Mouse (Mus musculus): ENCODE data around the gene Dnaaf2.

Gene Dnaaf2

DNA sequence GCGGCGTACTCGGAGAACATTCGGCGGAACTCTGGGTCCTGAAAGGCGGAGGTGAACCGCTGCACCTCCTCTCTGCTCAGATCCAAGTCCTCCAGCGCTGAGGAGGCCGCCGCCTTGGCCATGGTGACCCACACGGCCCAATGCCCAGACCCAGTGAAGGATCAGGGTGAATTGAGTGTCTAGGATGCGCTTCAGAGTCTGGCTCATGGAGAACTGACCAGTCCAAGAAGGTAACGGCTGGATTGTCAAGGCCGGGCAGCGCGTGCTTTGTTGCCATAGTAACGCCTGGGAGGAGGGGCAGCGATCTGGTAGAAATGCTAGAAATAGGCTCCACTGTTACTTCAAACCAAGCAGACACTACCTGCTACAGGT lies at the start of gene Dnaaf2:
TSS of gene Dnaaf2 (minus strand) at position 266 of the 372 bp plus-strand sequence.
- DNase-seq (ENCODE audit: low spot score), result peak; percentile 93

DNA sequence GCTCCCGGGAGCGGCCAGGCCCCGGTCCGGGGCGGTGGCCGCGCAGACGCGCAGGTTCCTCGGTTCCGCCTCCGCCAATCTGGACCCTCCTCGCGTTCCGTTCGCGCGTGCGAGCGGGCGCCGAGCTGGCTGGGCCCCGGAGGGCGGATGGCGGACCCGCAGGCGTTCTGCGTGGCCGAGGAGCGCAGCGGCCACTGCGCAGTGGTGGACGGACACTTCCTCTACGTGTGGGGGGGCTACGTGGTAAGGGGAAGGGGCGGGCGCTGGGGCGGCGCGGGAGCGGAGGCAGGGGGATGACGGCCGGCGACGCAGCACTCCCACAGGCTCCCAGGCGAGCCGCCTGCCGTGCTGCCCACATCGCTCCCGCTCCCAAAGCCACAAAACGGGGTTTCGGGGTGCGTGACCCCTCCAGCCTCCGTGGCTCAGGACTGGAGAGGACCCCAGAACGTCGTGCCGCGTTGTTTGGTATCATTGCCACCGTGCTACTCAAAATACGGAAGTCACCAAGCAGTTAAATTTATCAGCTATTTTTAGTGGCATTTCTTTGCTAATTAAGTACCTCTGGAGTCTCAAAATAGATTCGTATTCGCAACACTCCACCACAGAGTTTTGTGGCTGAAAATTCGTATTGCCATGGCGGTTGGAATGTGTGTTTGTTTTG lies 43.7 kb upstream of the Dnaaf2 start:
- DNase-seq (ENCODE audit: low spot score), result peak; percentile 84

DNA sequence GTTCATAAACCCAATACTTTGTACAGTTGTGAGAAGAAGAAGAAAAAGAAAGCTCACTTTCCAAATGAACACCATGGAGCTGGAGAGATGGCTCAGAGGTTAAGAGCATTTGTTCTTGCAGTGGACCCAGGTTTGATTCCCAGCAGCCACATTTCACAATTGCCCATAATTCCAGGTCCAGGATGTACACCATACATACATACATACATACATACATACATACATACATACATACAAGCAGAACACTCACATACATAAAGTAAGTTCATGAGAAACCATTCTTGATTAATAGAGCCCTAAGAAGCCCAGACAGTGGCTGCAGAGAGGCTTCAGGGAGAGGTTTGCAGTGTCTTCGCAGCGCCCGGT lies 43.2 kb upstream of the Dnaaf2 start:
- DNase-seq (ENCODE audit: low spot score), result no peak

DNA sequence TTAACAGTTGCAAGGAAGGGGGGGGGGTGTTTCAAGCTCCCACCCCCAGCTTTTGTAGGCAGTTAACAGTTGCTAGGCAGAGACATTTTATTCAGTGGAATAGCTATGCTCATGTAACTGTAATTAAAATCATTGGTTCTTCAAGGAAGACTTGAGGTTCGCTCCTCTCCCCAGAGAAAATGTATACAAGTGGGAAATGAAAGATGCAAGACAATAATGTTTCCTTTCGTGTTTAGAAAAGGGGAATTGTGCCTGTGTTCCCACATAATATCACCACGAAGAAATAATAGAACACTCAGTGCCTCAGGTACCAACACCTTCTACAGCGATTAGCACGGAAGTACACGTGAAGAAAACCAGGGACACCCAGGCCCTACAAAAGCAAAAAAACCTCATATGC lies 42.6 kb upstream of the Dnaaf2 start, which contains the start of gene Klhdc1:
TSS of gene Klhdc1 (plus strand) at position 301 of the 400 bp plus-strand sequence.
- no peak for DNase-seq (ENCODE audit: low spot score)

DNA sequence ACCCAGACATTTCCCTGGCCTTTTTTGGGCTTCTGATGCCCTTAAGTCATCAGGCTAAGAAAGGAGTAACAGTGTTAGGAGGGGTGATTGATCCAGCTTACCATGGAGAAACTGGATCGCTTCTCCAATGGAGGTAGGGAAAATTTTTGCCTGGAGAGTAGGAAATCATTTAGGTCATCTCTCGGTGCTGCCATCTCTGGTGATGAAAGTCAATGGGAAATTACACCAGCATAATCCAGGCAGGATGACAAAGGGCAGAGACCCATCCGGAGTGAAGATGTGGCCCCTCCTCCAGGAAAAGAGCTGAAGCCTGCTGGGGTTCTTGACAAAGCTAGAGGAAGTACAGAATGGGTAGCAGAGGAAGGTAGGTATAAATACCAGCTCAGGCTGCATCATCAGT lies 40.1 kb upstream of the Dnaaf2 start:
- no peak for DNase-seq (ENCODE audit: low spot score)

DNA sequence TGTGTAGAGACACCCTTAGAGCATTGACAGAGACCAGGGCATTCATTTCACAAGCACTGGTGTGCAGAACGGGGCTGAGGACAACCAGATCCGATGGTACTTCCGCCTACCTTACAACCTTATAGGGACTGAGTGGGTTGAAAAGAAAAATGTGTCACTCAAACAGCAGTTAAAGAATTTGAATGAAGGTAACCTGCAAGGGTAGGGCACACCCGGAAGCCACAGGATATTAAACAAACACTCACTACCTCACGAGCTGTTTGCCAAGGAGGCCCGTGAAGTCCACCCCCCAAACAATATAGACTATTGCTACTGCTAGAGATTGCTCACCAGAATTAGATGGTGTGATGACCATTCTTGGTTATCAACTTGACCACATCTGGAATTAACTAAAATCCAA lies 37.6 kb upstream of the Dnaaf2 start:
- no peak for DNase-seq (ENCODE audit: low spot score)

DNA sequence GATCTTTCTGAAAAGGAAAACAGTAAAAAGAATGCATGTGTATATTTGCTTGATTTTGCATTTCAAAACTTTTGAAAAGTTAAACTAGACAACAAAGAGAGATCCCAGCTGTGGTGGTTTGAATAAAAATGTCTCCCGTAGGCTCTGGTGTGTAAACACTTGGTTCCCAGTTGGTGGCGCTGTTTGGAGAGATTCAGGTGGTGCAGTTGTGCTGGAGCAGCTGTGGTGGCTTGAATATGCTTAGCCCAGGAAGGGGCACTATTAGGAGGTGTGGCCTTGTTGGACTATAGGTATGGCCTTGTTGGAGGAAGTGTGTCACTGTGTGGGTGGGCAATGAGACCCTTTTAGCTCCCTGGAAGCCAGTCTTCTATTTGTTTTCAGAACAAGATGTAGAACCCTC lies 31.0 kb upstream of the Dnaaf2 start:
- DNase-seq (ENCODE audit: low spot score), result peak; percentile 18

DNA sequence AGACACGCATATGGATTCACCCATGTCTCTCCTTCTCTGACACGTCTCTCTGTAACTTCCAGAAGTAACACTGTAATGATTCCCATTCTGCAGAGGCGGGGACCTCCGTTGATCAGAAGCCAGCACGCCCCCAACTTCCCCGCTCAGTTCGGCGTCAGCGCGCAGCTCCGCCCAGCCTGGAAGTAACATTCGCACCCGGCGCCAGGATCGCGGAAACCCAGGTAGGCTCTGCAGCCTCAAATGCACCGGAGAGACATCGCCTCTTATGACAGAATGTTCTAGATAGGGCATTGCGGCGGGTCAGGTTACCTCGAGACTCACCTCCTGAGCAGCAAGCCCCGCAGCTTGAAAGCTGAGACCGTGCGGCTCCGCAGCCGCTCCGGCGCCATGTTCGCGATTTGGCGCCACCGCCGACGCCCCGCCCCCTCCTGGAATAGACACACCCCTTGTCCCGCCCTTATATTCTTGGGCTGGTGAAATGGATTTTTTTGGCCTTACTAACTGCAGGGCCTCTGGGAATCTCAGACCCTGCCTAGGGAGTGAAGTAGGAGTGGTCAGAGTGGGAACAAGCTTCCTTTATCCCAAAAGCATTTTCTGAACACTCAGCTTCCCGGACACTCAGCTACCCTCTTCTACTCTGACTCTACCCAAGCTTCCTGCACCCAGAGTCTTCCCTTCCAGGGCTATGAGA lies 29.7 kb upstream of the Dnaaf2 start, which contains the start of gene Pole2:
TSS of gene Pole2 (minus strand) at position 420 of the 691 bp plus-strand sequence.
- DNase-seq (ENCODE audit: low spot score), result peak; percentile 90

DNA sequence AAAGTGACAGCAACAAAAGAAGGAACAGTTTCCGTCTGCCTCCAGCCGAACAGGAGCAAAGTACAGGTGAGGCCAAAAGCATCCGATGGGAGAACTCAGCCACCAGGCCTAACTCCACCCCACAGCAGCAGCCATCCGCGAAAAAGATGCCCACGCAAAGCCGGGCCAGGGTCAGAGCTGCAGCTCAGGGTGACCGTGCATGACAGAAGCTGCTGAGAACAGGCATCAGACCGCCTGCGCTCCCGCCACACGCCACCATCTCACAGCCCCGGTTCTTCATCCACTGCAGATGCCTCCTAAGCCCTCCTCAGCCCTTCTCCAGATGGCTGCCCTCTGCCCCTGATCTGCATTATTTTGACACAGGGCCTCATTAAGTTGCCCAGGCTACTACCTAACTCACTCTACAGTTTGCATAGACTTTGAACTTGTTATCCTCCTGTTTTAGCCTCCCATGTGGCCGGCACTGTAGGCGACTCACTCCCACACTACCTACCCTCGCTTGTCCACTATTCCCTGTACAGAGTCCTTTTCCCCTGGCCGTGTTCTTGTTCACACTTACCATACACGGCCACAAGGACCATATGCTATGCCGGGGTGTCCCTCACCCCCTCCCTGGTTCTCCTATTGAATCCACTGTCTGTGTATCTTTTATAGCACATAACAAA lies 22.5 kb upstream of the Dnaaf2 start:
- DNase-seq (ENCODE audit: low spot score), result no peak

DNA sequence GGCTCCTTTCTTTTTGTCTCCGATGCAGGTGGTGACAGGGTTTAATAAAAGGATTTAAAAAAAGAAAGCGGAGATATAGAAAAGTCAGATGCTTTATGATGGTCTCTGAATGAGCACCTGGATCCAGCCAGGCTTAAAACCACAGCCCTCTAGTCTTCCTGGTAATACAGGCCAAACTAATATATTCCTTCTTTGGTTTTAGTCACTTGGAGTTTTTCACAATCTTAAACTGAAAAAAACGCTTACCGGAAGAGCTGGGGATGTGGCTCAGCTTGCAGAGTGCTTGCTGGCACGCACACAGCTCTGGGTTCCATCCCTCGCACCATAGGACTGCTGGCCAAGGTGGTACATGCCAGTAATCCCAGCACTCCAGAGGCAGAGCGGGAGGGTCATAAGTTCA lies 18.4 kb upstream of the Dnaaf2 start:
- no peak for DNase-seq (ENCODE audit: low spot score)

DNA sequence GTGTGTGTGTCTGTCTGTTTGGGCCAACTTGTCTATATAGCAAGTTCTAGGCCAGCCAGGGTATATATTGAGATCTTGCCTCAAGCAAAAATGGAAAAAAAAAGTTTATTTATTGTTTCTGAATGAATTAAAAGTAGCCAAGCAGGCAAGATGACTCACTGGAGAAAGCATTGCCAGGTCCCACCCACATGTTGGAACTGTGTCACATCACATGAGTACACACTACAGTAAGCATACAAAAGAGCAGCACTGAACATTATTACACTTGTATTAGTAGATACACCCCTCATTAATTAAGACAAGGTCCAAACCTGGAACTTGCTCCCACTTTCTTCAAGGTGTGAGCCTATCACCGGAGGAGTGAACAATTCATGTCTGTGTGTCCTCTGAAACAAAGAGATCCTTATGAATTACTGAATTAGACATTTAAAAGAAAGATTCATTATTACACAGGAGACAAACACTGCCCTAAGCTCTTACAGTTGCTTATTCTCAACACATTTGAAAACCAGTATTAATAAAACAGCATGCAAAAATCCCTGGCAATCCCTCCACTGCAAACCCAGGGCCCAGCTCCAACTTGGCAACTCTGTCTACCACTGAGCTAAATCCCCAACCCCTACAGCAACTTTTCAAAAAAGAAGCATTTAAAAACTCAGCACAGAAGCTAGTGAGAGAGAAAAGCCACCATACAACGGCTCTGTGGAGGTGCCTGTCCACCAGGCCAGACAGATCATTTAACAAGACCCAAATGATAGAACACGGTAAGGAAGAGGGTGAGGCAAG lies 17.0 kb upstream of the Dnaaf2 start:
- DNase-seq (ENCODE audit: low spot score), result no peak

DNA sequence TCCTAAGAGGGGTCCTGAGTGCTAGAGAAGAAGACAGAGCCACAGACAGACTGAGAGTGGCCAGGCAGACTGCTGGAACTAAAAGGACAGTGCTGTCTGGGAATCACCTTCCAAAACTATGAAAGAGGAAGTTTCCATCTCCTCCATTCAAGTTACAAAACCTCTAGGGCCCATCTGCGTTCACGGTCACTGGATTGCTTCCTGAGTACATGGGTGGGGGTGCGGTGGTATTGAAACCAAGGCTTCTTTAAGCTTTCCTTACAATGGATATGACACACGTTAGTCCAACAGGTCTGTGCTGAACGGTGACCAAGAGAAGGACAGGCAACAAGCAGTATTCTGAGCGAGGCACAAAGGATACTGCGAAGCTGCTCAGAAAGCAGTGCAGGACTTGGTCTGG lies 16.2 kb upstream of the Dnaaf2 start:
- DNase-seq (ENCODE audit: low spot score), result no peak

DNA sequence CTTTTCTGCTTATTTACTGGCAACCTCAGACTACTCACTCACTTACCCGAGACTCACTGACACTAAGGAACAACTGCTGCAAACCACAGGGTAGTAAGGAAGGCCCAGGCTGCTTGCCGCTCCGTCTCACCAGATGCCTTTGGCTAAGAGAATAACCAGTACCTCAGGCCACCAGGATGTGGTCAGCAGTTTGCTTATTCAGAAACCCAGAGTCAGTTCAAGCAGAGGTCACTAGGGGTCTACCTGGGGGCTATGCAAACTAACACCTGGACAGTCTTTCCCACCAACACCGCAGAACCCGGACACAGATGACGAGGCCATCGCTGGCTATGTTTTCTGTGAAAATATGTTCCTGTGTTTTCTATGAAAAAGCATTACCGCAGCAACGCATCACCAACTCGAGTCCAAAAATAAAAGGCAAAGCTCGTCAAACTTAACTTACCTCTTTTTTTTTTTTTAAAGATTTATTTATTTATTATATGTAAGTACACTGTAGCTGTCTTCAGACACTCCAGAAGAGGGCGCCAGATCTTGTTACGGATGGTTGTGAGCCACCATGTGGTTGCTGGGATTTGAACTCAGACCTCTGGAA lies 15.1 kb upstream of the Dnaaf2 start:
- DNase-seq (ENCODE audit: low spot score), result no peak

DNA sequence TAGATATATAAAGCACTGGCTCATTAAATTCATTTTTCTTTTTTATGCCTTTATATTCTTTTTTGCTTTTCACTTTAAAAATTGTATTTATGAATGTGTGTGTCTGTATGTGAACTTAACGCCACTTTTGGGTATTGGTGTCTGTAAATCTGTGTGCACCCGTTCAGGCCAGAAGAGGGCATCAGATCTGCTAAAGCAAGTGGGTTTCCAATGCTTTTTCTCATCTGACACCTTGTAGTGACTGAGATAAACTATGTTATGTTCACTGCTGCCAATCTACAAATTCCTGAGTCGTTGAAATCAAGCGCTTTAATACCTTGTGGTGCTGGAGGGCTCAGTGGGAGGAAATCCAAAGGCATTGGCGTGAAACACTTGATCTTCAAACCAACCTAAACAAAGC lies 12.8 kb upstream of the Dnaaf2 start:
- DNase-seq (ENCODE audit: low spot score), result peak; percentile 24

DNA sequence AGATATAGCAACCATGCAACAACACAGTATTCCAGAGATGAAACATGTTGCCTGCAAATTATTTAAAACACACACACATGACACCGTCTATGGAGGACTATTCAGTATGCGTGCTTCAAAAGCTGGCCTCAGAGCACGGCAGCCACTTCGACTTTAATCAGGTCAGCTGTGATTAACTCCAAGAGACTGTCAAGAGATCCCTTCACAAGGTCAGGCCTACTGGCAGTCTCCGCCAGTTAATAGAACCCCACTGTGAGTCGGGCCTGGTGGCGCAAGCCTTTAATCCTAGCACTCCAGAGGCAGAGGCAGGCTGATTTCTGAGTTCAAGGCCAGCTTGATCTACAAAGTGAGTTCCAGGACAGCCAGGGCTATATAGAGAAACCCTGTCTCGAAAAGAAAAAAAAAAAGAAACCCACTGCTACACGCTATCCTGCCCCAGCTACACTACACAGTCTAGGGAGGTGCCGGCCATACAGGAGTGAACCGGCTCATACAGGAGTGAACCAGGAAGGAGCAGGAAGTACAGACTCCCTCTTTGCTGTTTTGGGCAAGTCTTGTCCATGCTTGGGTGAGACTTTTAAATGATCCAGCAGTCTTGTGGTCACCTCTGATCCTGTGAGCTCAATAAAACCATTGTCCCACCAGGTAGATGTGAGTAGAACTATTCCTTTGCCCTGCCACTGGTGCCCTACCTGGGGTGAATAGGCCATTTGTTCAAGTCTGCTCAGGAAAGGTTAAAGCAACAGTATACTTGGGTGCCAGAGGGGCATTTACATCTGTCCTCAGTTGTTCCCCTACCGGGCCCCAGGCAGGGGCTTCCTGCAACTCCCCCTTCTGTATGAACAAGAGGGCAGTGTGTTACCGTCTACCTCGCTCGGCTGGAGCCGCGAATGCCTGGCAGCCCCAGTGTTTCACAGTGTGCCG lies 12.1 kb upstream of the Dnaaf2 start:
- DNase-seq (ENCODE audit: low spot score), result no peak

DNA sequence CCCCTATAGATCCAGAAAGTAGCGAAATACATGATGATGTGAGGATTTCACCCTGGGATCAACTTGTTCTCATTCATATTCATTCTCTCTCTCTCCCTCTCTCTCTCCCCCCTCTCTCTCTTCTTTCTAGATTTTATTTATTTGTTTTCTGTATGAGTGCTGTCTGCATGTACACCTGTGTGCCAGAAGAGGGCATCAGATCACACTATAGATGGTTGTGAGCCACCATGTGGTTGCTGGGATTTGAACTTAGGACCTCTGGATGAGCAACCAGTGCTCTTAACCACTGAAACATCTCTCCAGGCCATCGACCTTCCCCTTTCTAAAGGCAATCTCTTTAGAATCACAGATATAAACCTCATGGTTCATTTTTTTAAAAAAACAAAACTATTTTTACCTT lies 10.3 kb upstream of the Dnaaf2 start:
- DNase-seq (ENCODE audit: low spot score), result no peak

DNA sequence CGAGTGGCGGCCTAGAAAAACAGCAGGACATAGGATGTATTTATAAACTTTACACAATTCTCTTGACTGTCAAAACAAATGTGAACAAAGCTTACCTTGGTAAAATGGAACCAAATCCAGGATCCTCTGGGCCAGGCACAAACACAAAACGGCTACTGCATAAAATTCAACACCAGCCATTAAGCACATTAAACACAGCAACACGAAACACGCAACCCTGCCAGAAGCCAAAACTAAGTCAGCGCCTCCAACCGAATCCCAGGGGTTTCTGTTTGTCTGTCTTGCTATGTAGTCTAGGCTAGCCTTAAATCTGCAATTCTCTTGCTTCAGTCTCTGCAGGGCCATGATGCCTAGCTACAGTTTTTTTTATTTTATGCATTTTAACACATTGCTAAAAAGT lies 9.7 kb upstream of the Dnaaf2 start:
- no peak for DNase-seq (ENCODE audit: low spot score)

DNA sequence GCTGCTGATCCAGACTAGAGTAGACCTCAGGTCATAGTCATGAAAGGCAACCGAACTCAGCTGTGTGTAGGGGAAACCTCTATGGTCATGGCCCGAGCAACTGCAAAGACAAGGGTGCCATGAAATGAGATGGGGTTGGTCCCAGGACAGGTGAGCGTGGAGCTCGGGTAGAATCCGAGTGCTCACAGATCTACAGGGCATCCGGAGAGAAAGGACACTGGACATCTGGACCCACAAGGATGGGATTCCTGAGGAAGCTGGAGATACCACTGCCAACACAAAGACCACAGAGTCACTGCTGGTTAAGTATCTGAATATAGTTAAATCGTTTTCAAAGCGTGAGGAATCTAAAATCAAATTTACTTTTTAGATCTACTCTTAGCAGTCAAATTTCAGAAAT lies 9.2 kb upstream of the Dnaaf2 start:
- DNase-seq (ENCODE audit: low spot score), result no peak

DNA sequence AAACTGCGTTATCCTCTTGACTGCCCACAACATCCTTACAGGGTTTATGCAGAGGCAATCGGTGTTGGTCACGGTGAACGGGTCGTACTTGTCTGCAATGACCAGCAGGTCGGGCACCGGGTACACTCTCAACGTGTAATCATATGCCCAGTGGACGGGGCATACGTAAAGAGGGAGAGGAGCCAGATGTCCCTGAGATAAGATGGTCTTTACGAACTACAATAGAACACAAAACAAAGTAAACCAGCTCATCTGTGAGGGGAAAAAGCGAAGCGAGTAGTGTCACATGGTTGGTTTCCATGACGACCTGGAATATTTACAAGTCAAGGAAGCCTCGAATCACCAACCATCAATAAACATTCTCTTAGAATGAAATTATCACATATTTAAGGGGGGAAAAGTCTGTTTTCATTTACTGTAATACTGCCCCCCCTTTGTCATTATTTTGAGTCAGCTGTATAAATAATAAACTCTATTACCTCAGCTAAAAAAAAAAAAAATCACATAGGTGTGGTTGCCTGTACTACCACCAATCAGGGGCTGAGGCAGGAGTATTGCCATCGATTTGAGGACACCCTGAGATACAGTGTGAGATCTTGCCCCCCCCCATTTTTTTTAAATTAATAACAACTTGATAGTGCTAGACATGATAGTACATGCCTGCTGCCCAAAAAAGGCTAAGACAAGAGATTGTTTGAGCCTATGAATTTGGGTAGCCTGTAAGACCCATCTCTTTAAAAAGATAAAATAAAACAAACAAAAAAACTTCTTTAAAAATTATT lies 6.0 kb upstream of the Dnaaf2 start, which contains the start of gene Gm49384:
TSS of gene Gm49384 (minus strand) at position 216 of the 782 bp plus-strand sequence.
- peak; percentile 46 for DNase-seq (ENCODE audit: low spot score)

DNA sequence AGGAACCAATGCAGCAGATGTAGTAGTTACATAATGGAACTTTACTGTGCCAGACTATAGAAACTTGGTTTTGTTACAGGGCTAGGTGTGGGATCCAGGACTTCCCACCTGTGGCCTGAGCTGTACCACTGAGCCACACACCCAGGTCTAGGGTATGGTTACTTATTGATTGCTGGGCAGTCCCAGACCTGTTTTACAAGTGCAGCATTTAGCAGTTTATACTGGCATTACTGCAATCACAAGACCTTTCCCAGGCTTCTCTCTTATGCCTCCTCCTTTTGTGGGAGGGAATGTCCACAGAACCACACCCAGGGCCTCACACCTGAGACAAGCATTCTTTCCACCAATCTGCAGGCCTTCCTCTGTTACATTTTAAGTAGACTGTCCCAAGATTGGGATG lies 756 bp upstream of the Dnaaf2 start:
- no peak for DNase-seq (ENCODE audit: low spot score)
